Mouse (Mus musculus) brain, embryonic 14.5 days (tissue): ENCODE data around the gene Gm20662.

ENCODE experiments used
- CTCF ChIP-seq: fragments of 200-500 bp; IDR thresholded peaks from 2 replicates; pipeline ENCODE4 v1.5.1; 2012; ENCODE audit warnings: inconsistent platforms, mild to moderate bottlenecking, moderate library complexity, borderline replicate concordance; ENCODE audit not compliant: insufficient read depth, insufficient read length; ENCODE audit errors: extremely low read depth
- POLR2A ChIP-seq: fragments of 200-500 bp; IDR thresholded peaks from 2 replicates; pipeline ENCODE4 v1.6.1; 2012; ENCODE audit warnings: mild to moderate bottlenecking, inconsistent platforms, borderline replicate concordance; ENCODE audit not compliant: poor library complexity, insufficient read depth, insufficient read length, severe bottlenecking; ENCODE audit errors: extremely low read depth

DNA sequence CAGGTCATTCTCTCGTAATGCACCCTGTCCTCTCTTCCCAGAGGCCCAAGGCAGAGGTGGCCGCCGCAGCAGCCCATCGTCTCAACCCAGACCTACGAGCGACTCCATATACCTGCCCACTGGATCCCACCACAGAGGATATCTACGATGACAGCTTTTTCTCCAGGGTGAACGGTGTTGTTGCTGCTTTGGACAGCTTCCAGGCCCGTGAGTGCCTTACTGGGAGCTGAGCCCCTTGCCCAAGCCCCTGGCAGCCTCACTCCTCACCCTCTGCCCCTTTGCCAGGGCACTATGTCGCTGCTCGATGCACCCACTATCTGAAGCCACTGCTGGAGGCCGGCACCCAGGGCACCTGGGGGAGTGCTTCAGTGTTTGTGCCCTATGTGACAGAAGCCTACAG, 17.3 kb upstream of the Gm20662 start:
- TF ChIP-seq CTCF (no peak), POLR2A (no peak)
